Mouse (Mus musculus): Measurements from ENCODE around the gene Dcx. TPM values are rescaled to one million over a fixed set of nuclear protein-coding genes. Genes with fewer than 3 reads are reported as not detected.
A peak's percentile ranks its signal among the peaks of the same experiment; 100 is the strongest.

Gene Dcx
- total RNA-seq (2021) = 10 to 100 TPM; 21.0 to 28.5 TPM
- long read RNA-seq, experiment 1, full-length matches to known transcripts = 1 of 4 reads
- long read RNA-seq, experiment 1, partial matches to known transcripts = 0 of 4 reads
- long read RNA-seq, experiment 1, other reads (novel, unspliced or antisense) = 3 of 4 reads
- long read RNA-seq, experiment 2 = 0 reads

DNA sequence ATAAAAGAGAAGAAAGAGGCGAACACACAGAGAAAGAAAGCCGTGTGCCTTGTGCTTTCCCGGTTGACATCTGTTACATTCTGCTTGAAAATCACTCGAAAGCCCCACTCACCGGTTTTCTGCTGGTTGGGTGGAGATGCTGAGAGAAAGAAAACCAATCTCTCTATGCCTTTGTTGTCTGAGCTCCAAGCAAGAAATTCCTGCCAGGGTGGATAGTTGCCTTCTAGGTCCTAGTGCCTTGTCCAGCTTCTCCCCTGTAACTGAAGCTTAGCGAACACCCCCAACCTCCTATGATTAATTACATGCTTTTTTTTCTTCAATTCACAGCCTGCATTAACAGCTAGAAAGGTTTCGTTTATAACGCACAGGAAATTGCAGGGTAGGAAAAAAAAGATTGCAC, at the start of gene Dcx:
Gene Dcx (minus strand): TSS at position 354 of the 400 bp plus-strand sequence.
- intact Hi-C loops (cut with DNase I) = loop anchor here (5.0 kb wide), 2 partner anchors 39 to 51 kb away; no protein-coding TSS in a partner anchor
- no peak for TF ChIP-seq CTCF (IDR thresholded peaks at IDR 0.05)
- peak within 1 kb of the TSS; percentile 58 for H3K27ac ChIP-seq
- peak in 1 of 2 experiments; percentile 16 for DNase-seq (ENCODE audit: extremely low spot score in 1 of 2, low spot score in 2 of 2)
- peak within 1 kb of the TSS; percentile 51 for H3K4me3 ChIP-seq

DNA sequence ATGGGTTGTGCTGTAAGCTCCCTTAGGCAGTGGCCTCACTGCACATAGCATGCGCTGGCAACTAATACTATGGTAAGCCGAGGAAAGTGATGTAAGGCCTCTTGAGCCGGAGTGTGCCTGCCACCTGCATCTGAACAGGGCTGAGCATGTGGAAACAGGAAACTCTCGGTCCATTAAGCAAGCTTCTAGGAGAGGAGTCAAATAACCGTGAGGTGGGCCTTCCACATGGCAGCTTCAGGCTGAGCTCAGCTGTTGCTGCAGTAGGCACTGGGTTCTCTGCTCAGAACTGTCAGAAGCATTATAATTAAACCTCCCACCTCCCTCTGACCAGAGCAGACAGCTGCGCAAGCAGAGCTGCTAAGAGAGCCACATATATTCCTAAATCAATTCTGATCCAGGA, 33.1 kb upstream of the Dcx start:
- DNase-seq (ENCODE audit: extremely low spot score in 1 of 2, low spot score in 2 of 2) = peak in 1 of 2 experiments; percentile 7
- intact Hi-C loops (cut with DNase I) = no loop called here
- H3K27ac ChIP-seq = no peak overlapping the region
- no peak for TF ChIP-seq CTCF (IDR thresholded peaks at IDR 0.05)
- H3K4me3 ChIP-seq = no peak overlapping the region

DNA sequence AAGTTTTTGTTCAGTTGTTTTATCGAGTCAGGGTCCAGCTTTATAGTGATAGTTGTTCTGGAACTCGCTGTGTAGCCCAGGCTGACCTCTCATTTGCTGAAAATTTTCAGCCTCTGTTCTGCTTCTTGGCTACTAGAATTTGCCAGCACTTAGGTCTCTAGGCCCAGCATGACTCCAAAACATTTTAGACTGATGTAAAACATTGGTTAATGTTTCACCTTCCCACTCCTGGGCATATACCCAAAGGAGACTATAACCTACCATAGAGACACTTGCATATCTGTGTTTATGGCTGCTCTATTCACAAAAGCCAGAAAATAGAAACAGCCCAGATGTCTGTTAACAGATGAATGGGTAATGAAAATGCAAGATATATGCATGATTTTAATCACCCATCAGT, 560 bp upstream of the Dcx start:
- TF ChIP-seq CTCF (IDR thresholded peaks at IDR 0.05) = no peak
- no peak for DNase-seq (ENCODE audit: extremely low spot score in 1 of 2, low spot score in 2 of 2)
- no peak overlapping the region for H3K4me3 ChIP-seq

DNA sequence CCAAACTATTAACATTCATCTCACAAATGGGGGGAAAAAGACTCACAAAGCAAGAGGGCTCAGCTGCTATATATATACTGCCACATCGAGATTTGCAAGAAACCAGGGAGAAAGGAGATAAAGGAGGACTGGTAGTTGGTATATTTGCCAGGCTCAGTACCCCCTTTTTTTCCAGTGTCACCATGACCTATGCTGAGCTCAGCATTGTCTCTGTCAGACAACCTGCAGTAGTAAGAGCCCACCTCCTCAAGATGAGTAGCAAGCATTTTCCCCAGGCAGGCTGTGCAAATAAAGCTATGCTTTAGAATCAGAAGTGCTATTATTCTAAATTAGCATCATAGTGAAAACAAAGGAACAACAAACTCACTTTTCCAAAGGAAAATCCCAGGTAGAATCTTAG, 581 bp downstream of the Dcx start:
- Histone ChIP-seq H3K4me3 (peak overlapping the region; percentile 51), H3K27ac (peak overlapping the region; percentile 58)
- no peak for DNase-seq (ENCODE audit: extremely low spot score in 1 of 2, low spot score in 2 of 2)
- no peak for TF ChIP-seq CTCF (IDR thresholded peaks at IDR 0.05)
- intact Hi-C loops (cut with DNase I) = loop anchor here (5.0 kb wide), 2 partner anchors 40 to 50 kb away; no protein-coding TSS in a partner anchor

More for the DNA sequence above, 560 bp upstream of the Dcx start:
- H3K27ac ChIP-seq = no peak overlapping the region; the same call in 1 of the 2 replicates
- intact Hi-C loops (cut with DNase I) = loop anchor here (5.0 kb wide), 2 partner anchors 39 to 51 kb away; no protein-coding TSS in a partner anchor

DNA sequence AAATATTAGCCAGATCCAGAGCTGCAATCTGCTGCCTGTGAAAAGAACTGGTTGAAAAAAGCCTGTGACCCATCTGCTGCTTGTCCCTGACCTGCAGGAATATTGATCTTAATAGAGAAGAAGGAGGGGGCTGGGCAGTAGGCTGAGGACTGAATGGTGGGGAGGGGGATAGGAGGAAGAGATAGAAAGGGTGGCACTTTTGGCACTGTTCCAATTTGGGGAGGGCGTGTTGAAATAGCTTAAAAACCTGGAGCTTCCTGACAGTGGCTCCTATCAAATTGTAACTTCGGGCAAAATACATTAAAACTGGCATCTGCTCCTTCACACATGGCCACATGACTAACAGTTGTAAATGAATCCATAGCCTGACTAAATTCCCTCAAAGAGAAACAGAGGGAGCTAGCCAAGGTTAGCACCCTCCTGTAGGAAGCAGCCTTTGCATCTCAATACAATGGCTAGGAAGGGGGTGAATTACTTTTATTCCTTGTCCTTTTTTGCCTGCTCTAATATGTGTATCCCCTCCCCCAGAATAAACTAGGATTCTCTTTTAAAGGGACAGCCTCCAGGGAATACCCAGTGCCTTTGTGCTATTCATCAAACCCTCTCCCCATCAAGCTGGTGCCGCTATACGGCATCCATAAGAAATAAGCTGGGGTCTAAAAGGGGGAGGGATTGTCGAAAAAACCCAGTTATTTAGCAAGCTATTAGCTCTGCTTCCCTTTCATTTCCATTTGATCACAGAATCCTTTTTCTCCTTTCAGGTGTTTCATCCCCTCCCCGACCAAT, 1.5 kb downstream of the Dcx start:
- Histone ChIP-seq H3K27ac (peak overlapping the region; percentile 58), H3K4me3 (peak overlapping the region; percentile 51)
- TF ChIP-seq CTCF (IDR thresholded peaks at IDR 0.05) = no peak
- intact Hi-C loops (cut with DNase I) = loop anchor here (5.0 kb wide), 2 partner anchors 41 to 49 kb away; no protein-coding TSS in a partner anchor
- DNase-seq (ENCODE audit: extremely low spot score in 1 of 2, low spot score in 2 of 2) = no peak

DNA sequence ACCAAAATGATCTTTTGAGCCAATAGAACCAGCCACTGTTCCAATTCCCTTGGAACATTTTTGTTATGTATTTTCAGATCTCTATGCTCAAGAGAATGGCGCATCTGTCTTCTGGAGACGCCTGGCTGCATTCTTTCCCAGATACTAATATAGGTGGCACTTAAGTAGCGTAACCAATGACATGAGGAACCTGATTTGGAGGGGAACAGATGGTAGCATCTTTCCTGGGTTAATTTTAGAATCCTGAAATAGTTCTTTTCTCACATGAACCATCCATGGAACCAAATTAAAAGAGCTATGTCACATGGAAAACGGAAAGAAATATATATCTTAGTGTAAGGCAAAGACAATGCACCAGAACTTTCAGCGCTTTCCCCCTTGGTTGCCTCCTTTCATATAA, 11.0 kb downstream of the Dcx start:
- H3K4me3 ChIP-seq = no peak overlapping the region
- intact Hi-C loops (cut with DNase I) = no loop called here
- no peak overlapping the region for H3K27ac ChIP-seq
- DNase-seq (ENCODE audit: extremely low spot score in 1 of 2, low spot score in 2 of 2) = no peak
- no peak for TF ChIP-seq CTCF (IDR thresholded peaks at IDR 0.05)

DNA sequence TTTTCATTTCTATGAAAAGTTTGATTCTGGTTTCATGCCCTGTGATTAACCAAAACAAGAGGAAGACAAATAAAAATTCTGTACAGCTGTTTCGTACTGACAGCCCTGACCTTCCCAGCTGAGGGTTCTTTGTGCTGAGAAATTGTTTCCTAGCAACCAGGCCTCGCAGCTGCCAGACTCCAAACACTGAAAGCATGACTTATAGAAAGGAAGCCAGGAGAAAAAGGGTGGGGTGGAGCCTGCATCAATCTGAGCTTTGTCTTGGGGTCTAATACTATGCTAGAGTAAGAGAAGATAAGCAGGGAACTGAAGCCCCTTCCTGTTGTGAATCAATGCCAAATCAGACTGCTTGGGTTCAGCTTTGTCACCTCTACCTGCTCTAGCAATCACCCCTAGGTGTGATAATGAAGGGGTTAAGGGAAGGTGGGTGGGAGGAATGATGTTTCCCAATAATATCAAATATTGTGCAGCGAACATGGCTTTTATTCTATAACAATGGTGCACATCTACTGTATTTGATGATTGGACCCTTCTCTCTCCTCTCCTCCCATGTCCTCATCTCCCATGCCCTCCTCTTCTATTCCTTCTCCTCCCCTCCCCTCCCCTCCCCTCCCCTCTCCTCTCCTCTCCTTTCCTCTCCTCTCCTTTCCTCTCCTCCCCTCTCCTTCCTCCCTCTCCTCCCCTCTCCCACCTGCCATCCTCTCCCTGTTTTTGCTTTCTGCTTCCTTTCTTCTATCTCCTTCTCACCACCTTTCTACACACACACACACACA, 26.2 kb downstream of the Dcx start:
- TF ChIP-seq CTCF (IDR thresholded peaks at IDR 0.05) = no peak
- Histone ChIP-seq H3K27ac (peak overlapping the region; percentile 32; the same call in 1 of the 2 replicates), H3K4me3 (no peak overlapping the region)
- intact Hi-C loops (cut with DNase I) = no loop called here
- no peak for DNase-seq (ENCODE audit: extremely low spot score in 1 of 2, low spot score in 2 of 2)

DNA sequence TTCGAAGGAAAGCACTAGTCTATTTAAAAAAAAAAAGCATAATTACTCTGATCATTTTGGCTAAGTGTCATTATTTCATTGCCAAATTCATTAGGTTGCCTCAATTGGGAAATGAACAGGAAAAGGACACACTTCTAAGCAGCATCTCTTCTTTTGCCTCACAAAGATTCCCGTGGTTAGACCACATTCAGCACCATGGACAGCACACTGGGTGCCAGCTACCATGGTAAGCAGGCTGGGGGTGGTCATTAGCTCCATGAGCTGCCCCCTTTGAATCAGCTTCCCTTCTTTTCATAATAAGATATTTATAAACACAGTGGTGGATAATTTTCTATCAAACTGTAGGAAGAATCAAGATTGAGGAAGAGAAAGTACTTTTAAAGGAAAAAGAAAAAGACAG, 28.4 kb downstream of the Dcx start:
- no peak for DNase-seq (ENCODE audit: extremely low spot score in 1 of 2, low spot score in 2 of 2)
- TF ChIP-seq CTCF (IDR thresholded peaks at IDR 0.05) = no peak
- intact Hi-C loops (cut with DNase I) = no loop called here
- H3K27ac ChIP-seq = no peak overlapping the region
- H3K4me3 ChIP-seq = no peak overlapping the region

DNA sequence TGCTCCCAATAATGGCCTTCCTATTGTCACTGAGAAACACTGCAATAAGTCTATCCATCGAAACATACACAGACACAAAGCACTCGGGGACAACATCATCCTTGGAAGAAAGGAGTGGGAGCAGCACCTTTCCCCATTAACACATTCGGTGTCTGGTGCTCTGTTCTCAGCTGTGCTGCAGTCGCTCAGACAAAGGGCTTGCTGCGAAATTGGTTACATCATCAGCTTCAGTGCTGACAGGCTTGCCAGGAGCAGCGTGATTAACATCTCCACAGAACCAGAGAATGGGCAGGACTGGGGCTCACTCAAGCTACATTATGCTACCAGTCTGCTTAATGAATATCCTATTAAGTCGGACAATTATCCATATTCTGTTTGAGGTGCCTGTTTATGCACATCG, 30.8 kb downstream of the Dcx start:
- TF ChIP-seq CTCF (IDR thresholded peaks at IDR 0.05) = no peak
- intact Hi-C loops (cut with DNase I) = no loop called here
- Histone ChIP-seq H3K27ac (peak overlapping the region; percentile 32; the same call in 1 of the 2 replicates), H3K4me3 (no peak overlapping the region)
- DNase-seq (ENCODE audit: extremely low spot score in 1 of 2, low spot score in 2 of 2) = peak; percentile 12 to 24

DNA sequence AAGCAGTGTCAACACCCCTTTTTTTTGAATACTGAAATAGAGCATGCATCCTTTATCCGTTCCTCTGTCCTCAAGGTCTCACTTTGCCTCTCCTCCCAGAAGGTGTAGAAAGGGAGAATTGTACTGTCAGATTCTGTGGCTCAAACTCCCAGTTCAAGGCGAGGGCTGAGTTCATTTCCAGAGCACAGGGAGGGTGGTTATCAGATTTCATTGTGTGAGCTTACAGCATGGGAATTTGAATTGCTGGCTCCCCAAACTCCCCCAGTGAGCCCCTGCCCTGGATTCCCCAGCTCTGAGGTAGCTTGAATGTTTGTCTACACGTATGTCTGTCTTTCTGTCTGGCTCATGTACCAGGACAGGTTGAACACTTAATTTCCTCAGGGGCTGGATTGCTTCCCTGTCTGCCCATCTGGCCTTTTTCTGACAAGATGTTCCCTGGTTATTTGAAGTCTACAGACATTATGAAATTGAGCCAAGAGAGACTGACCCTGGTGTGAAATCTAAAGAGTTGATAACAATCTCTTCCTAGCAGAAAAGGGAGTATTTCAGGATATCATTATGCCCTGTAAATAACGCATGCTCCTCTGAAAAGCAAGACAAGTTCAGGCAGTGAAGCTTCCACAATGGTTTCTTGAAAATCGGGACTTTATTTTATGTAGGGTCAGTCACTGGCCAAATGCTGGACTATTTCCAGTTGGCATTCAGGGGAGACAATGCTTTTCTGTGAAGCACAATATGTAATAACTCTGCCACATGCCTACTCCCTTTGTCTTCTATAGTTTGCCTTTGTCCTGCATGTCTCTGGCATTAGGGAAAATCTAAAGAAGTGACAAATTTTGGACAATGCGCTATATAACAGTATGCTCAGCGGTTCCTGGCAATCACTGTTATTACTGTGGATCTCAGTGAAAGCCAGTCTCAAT, 35.5 kb downstream of the Dcx start:
- DNase-seq (ENCODE audit: extremely low spot score in 1 of 2, low spot score in 2 of 2) = no peak
- no peak overlapping the region for H3K27ac ChIP-seq
- H3K4me3 ChIP-seq = no peak overlapping the region
- no peak for TF ChIP-seq CTCF (IDR thresholded peaks at IDR 0.05)
- intact Hi-C loops (cut with DNase I) = no loop called here

DNA sequence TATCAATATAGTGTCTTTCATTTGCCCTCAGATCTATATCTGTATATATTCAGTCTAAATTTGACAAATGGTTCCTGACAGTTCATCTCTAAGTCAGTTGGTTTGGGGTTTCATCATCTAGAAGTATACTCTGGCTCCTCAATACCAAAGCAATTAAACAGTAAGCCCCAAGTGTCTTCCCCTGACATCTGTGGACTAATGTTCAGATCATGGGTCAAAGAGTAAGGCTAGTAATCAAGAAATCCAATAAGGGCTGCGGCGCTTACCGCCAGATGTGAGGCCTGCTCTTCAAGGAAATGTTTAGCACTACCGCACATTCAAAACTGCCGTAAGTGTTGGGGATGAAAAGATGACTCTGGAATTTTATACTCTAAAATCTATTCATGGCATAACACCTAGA, 36.2 kb downstream of the Dcx start:
- no peak for DNase-seq (ENCODE audit: extremely low spot score in 1 of 2, low spot score in 2 of 2)
- H3K4me3 ChIP-seq = no peak overlapping the region
- no peak for TF ChIP-seq CTCF (IDR thresholded peaks at IDR 0.05)
- no peak overlapping the region for H3K27ac ChIP-seq
- intact Hi-C loops (cut with DNase I) = no loop called here

Measured in left cerebral cortex, adult 2 months (tissue).